Mouse (Mus musculus): ENCODE measurements at regions not wholly inside any gene's neighbourhood (a gene's known extent, or its start where the extent isn't known, plus 50 kb on each side); places are given as distances from the start of the nearest gene placed in this dataset.

DNA sequence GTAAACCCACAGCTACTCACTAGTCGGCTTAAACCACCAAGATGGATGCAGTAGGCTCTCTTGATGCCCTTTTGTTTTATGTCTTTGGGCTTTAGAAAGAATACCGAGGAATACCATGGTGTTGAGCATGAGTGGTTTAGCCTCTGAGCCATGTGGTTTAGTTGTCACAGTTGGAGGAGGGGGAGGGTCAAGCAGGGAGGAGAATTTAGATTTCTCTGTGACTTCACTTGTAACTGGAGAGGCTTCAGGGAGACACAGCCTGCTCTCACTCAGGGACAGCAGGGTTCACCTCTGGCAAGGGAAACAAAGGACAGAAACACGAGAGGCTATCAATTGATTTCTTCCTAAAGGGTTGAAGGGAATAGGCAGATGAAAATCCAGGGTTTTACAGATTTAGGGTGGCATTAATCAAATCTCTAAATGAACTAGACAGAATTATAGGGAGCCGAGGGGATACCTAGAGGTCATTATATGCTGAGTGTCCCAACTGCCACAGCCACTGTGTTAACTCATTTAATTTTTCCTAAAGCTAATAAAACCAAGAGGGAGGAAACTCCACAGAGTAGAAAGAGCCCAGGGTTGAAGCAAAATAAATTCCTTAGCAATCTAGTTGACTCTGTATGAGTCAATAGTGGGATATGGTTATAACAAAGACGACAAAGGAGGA, 2113.7 kb upstream of the 5930422O12Rik start:
- no peak for DNase-seq (ENCODE audit: low spot score in 2 of 2)

DNA sequence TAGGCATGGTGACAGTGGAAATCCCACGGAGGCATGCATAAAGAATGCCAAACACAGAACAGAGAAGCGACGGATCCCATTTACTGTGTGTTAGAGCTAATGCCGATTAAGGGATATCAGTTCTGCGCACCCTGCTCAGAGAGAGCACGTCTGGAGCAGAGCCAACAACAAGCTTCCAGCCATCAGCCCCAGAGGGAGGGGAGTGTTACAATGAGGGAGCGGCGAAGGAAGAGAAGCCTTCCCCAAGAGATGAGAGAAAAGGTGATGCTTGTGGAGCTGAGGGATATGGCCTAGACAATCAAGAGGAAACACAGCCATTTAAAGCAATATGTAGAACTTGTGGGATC, 2113.2 kb upstream of the 5930422O12Rik start:
- no peak for DNase-seq (ENCODE audit: low spot score in 2 of 2)

DNA sequence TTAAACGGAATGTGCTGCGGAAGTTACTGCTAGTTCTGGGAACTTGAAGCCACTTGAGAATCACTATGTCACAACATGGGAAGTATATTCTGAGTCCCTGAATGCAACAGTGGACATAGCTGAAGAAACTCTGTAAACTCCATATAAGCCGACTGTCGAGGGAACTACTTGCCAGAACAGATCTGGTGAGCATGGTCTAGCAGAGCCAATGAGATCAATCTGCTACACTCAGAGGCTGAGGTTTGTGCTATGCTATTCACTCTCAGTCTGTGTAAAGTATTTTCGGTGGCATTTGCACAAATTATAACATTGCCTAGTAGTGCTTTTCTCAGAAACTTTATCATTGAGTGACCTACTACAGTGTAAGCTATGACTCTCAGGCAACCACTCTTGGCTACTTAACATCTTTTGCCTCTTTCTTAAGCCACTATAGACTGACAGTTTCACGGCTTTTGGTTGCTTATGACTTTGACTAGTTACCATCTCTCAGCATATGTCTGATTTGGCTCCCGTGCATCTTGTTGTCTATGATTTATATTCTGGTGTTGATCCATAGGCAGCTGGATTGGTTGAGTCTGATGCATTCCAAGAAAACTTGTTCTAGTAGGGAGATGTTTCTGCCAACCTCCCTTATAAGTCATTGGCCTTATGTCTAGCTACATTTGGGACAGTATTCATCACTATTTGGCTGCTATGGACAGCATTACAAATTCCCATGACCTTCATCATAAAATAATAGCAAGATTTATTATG, 2094.8 kb upstream of the 5930422O12Rik start:
- DNase-seq (ENCODE audit: low spot score in 2 of 2) = no peak

DNA sequence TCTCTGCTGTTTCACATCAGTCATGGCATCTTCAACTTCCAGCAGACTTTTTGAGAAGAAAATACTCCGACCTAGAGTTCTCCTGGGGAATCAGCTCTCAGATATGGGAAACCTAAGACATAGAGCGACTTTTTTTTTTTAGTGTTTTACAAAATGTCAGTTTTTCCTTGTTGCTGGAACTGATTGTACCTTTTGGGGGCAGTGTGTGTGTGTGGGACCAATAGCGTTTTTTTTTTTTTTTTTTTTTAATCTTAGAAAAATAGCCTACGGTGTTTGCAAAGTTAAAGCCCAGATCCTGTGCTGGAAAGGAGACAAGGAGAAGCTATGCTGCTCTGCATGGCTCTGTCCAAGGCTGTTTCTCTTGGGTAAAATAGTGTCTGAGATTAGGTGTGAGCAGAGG, 2080.0 kb upstream of the 5930422O12Rik start:
- no peak for DNase-seq (ENCODE audit: low spot score in 2 of 2)

DNA sequence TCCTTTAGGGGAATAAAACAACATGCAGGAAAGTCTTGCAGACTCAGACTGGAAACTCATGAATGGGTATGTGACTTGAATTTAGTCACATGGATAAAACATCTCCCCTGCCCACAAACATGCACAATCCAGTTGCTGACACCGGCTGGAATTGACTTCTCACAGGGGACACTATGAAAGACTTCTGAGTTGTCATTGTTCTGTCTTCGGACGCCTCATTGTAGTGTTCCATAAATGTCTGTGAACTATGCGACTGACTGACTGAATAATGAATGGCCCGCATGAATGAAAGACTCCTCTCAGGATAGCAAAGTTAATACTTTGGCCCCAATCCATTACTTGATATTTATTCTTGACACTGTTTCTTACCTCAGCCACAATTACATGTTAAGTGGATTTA, 2058.9 kb upstream of the 5930422O12Rik start:
- no peak for DNase-seq (ENCODE audit: low spot score in 2 of 2)

DNA sequence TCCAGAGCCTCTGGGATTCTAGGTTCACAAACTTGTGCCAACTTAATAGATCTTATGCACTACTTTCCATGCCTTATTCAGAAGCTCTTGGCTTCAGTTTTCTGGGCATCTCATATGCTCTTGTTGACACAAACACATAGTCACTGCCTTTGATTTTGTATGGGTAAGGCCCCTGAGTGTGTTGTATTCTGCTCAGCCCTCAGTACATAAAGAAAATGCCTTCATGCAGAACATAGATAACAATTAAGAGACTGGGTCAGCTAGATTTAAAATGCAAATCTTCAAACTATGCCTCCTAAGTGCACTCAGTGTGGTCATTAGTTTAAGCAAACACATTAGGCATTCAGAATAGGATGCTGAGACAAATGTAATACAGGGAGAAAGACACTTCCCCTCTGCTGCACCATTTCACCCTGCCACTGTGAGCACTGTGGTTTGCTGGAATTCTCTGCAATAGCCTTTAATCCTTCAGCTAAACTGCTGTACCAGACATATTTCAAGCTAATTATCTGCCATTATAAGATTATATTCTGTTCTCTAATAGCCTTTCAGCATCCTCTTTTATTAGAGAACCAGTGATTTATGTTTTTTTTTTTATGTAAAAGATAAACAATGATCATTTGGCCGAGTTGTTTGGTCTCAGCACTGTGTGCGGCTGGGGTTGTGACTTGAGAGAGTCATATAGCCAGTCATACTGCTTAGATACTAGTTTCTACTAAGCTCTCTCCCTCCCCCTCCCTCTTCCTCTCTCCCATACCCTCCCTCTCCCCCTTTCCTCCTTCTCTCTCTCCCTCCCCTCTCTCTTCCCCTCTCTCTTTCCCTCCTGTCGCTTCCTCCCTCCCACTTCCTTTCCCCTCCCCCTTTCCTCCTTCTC, 2058.1 kb upstream of the 5930422O12Rik start:
- DNase-seq (ENCODE audit: low spot score in 2 of 2) = no peak

DNA sequence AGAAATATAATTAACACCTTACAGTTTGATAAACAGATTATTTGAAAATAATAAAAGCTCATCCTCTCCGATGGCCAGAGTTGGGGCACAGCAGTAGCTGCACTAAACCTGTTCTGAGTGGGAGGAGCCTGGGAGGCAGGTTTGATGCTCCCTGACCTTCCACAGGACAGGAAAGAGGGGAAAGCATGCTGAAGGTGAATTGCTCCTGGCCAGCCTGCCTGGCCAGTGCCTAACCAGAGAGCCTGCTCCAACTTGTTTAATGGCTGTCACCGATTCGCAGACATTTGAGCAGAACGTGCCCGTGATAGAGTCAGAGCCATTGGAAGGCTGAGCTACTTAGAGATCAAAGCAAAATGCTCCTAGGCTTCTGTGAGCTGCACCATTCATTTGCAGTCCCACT, 2056.9 kb upstream of the 5930422O12Rik start:
- DNase-seq (ENCODE audit: low spot score in 2 of 2) = no peak

DNA sequence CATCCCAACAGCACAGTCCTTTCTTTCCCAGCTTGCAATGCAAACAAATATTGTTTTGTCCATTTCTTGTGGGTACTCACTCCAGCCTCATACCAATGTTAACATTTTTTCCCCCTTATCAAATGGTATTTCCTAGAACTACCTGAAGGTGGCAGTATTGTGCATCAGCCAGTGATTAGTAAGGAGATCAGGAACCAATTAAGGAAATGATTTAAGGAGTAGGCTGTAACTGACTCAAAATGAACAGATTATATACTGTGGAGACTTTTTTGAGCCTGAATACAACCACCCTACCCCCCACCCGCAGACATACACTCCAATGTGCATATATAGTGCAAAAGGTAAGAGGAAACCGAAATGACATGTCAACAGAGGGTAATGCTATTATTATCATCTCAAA, 2056.1 kb upstream of the 5930422O12Rik start:
- peak in 1 of 2 experiments; percentile 43 for DNase-seq (ENCODE audit: low spot score in 2 of 2)

DNA sequence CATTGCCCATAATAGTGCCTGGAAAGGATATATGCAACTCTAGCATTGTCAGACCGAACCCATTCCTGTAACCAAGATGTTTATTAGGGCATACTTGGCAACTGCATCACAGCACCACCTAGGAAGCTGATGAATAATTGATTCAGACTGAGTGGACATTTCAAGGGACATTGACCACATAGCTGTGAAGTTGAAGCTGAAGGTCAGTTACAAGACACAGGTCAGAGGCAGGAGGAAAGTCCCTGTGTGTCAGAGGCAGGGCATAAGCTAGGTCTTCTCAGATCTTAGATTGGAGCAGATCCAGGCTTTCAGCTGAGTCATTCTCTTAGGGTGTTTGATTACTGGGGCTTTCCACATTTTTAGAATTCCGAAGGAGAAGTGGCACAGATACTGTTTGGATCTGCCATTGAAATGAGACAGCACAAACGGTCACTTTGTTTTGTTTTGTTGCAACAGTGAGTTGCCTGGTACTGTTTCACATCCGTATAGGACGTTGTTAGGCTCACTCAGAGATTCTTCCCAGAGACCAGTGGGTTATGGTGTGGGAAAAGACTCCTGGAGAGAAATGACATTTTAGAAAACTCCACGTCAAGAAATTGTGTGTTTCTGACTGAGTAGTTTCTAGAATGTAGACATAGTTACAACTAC, 2055.2 kb upstream of the 5930422O12Rik start:
- DNase-seq (ENCODE audit: low spot score in 2 of 2) = no peak

DNA sequence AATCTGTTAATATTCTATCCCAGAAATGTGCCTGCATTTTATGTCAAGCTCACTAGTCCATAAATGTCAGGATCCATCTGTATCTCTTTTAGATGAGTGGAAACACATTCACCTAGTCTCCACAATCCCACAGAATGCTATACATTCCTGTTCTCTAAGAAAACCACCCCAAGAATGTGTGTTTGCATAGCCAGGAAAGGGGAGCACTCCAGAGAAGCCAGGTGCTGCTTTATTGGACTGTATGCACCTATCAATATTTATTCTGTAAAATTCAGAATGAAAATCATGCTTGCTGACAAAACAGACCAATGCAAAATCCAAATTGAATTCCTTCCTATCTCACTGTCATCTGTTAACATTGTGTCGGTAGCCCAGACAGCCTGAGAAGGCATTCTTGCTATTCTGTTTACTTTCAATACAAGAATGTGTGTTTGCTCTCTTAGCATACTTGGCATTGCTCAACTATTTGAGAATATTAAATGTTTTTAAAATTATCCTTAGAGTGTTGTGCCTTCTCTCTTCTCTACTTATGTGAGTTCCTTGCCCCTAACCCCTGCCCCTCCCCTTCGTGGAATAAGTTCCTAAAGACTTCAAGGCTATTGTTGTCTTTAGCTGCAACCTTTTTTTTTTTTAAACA, 2050.7 kb upstream of the 5930422O12Rik start:
- no peak for DNase-seq (ENCODE audit: low spot score in 2 of 2)

DNA sequence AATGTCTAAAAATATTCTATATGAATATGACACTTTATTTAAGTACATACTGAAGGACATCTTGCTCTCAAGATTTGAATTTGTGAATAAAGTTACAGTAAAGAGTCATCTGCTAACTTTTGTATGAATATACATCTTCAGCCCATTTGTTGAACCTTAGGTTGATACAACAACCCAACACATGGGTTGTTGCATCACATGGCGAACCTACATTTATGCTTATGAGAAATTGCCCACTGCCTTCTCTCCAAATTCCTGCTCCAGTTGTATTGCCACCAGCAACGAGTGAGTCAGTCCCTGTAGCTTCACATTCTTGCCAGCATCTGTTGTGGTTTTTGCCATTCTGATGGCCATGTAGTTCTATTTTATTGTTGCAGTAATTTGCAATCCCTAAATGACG, 2023.7 kb upstream of the 5930422O12Rik start:
- DNase-seq (ENCODE audit: low spot score in 2 of 2) = no peak

DNA sequence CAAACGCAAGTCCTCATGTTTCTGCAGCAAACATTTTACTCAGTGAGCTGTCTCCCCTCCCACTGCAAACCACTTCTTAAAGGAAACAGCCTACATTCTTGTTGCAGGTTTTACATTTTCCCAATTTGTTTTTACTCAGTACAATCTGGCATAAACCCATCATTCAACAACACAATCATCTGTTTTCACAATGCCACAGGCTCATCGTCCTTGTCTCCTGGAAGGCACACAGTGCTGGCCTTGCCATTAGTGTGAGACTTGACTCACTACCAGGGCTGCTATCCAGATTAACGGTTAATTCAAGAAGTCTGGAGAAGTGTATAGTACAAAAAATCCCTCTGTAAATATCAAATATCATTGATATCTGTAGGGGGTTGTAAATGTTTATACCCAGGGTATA, 2006.3 kb upstream of the 5930422O12Rik start:
- no peak for DNase-seq (ENCODE audit: low spot score in 2 of 2)

DNA sequence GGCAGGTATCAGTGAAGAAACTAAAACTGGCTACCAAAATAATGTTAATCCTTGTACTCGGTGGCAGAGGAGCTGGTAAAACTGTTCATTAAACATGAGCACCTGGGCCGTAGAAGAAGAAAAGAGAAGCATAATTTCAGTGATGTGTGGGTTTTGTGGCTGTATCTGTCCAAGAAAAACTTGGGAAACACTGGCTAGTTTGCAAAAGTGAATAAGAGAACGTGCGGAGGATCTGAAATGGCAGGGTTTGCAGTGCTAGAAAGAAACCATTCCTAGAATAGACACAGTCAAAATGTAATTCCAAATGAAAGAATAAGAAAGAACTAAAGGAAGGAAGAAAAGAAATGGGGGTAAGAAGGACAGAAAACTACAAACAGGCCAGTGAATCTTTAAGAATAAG, 2000.8 kb upstream of the 5930422O12Rik start:
- no peak for DNase-seq (ENCODE audit: low spot score in 2 of 2)

DNA sequence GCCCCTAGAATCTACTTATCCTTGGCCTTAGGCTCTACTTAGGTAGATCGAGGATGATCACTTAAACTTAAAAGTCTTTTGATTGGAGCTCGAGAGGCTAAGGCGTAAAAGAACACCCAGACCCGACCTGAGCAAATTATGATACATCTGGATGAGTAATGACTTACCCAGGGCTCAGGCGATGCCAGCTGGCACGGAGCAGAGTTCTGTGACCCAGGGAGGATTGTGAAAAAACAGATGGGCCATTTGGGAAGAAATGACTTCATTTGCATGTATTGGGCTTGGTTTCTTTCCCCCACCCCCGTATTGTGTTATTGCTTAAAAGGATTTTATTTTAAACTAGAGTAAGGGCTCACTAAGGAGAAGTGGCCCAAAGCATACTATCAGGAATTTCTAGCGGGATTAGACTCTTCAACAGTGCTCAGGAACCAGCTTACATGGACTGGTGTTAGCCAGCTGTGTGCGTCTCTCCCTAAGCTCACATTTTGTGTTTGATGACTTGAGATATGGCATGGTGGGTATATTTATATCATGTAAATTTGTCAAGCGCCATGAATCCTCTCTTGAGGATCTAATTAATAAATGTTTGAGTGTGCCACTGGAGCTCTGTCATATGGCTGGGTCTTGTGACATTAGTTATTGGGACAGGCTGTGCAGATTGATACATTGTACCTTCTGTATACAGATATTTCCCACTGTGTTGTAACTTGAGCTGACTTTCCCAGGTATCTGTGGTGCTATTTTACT, 1991.9 kb upstream of the 5930422O12Rik start:
- no peak for DNase-seq (ENCODE audit: low spot score in 2 of 2)

DNA sequence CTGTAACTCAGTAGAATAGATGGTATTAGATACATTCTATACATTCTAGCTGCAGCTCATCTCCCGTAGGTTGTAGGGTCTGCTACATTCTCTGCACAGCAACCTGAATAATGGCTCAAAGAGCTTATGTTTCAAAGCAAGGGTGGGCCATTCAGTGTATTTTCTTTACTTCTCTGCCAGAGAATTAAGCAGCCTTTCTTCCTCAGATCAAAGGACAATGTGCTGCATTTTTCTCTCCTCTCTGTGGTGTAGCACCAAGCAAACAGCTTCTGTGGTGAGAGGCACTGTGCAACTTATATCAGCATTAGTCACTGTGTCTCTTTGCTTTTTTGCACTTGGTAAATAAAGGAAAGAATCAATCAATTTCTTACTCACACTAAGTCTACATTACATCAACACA, 1983.7 kb upstream of the 5930422O12Rik start:
- DNase-seq (ENCODE audit: low spot score in 2 of 2) = no peak

DNA sequence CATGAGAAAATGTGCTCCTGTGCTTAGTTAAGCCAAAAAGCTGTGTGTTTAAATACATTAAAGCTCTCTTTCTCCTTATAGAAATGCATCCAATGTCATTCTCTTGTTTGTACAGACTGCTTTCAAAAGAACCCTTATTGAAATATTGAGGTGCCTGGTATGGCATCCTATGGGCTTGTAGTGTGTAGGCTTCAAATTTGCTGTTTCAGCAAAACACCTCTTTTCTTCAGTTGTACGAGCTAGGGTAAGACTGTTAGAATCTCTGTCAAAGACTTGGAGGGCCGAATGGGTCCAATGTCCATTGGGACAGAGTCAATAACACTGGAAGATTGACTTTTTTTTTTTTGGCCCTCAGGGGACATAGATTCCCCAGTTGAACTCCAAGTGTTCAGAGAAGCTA, 1980.5 kb upstream of the 5930422O12Rik start:
- DNase-seq (ENCODE audit: low spot score in 2 of 2) = no peak

DNA sequence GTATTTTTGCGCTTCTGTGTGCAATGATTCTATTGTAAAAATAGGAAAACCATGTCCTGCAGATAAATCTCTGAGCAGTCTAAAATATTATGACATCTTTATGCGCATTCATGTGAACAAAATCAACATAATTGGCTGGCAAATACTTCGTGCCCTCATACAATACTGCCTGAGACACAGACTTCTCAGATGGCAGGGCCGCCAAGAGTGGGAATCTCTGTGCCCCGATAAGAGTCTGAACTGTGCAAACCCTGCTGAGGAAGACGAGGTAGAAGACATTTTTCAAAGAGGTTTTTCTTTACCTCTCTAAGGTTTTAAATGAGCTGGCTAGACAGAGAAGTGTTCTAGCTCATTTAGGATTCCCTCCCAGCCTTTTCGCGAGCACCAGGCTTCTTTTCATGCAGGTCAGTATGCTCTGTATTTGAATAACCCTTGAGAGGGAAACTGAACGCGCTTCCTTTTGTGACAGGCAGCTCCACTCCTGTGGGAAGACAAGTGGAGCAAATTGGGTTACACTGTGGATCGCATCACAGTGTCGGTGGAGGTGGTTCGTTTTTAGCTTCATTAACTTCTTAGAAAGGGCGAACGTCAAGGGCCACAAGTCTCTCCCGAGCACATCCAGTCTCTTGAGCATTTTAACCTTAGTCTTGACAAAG, 1973.6 kb upstream of the 5930422O12Rik start:
- DNase-seq (ENCODE audit: low spot score in 2 of 2) = no peak

DNA sequence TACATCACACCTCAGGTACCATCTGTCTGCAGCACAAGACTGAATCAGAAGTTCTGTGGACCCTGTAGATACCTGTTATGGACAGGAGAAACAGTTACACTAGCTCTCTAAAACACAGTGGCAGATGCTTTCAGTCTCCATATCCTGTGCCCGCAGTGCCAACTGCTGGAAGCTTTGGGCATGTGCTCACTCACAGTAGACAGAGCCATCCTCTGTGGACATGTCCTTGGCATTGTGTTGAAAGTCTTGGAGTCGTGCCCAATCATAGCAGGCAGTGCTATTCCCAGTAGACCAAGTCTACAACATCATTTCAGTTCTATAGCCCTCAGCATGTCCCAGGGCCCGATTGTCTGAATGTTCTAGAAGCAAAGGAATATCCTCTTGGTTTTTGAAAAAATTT, 1968.2 kb upstream of the 5930422O12Rik start:
- peak; percentile 18 to 62 for DNase-seq (ENCODE audit: low spot score in 2 of 2)

Data from layer of hippocampus, postnatal 14 days (tissue).